ENCODE assay signal across 18 mouse cellular contexts in the genomic region with DNA sequence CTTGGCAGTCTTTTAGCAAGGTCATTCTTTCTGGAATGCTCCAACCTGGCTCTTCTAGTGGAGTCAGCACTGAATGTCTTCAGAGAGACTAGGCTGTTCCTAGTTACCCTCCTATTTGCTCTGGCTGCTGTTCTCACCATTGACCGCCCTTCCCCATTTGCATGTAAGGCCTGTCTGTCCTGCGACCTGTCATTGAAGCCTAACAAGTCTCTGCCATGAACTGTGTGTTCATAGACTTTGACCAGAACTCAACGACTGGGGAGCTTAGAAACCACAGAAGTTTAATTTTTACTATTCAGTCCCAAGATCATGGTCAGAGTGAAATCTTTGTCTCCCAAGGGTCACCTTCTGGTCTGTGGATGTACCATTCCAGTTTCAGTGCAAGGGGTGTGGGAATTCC. TPM values are rescaled to one million over a fixed set of nuclear protein-coding genes. Genes with fewer than 3 reads are reported as not detected.
"Had no signal": no experiment of that assay in that cellular context is flagged by ENCODE, and none has a peak within 500 bp of the region (broad histone marks: within the 10 kb centered on the region; RNA-seq: fewer than 3 reads in every experiment).

No protein-coding gene starts in this region.

- H3K27ac ChIP-seq: hindbrain, postnatal 0 days; layer of hippocampus, adult 2 months; limb, embryonic 10.5 days; limb, embryonic 13.5 days; liver, embryonic 13.5 days had no signal

- H3K9ac ChIP-seq: limb, embryonic 13.5 days; liver, embryonic 13.5 days; lung, embryonic 14.5 days had no signal

- H3K4me3 ChIP-seq: layer of hippocampus, adult 2 months; limb, embryonic 10.5 days; limb, embryonic 13.5 days; liver, embryonic 13.5 days had no signal

- H3K36me3 ChIP-seq: limb, embryonic 13.5 days; liver, embryonic 13.5 days had no signal

- H3K27me3 ChIP-seq: limb, embryonic 13.5 days; liver, embryonic 13.5 days had no signal

- H3K4me2 ChIP-seq: limb, embryonic 13.5 days; liver, embryonic 13.5 days; lung, embryonic 14.5 days; midbrain, embryonic 11.5 days had no signal

- H3K9me3 ChIP-seq: limb, embryonic 10.5 days; limb, embryonic 13.5 days; liver, embryonic 13.5 days had no signal

- ATAC-seq: hindbrain, postnatal 0 days; inflammation-experienced regulatory T-cells, adult 6 months; intestine, embryonic 16.5 days; lung, postnatal 0 days had no signal

- DNase-seq: layer of hippocampus, adult 9-11 months; liver; liver, embryonic 13.5 days; lung, embryonic 14.5 days; lung, postnatal 36 days; midbrain, embryonic 14.5 days; thymus, adult 18-20 months; thymus, postnatal 36 days had no signal

RNA-seq across cellular contexts. Expression of gene T2, which starts 41.8 kb away (rescaled TPM):
- polyA plus RNA-seq: liver, embryonic 16.5 days; spleen, adult 2 months had no signal
